Mouse (Mus musculus): ENCODE data around the gene Numbl.

GRCm38 (mm10) chr7:27260856-27261255, 2.6 kb downstream of the Numbl start:
- TF ChIP-seq CTCF (IDR thresholded peaks at IDR 0.05; ENCODE audit: extremely low read depth, insufficient read depth, low read length), result no peak
- no peak for TF ChIP-seq POLR2A (IDR thresholded peaks at IDR 0.05; ENCODE audit: extremely low read depth, insufficient read depth, low read length)
